Mouse (Mus musculus) cerebellum, postnatal 36 days (tissue): ENCODE measurements at regions not wholly inside any gene's neighbourhood (a gene's known extent, or its start where the extent isn't known, plus 50 kb on each side); places are given as distances from the start of the nearest gene placed in this dataset.
A peak's percentile ranks its signal among the peaks of the same experiment; 100 is the strongest.
"Not testable (repeated sequence)": the region's sequence is repeated elsewhere in the genome, so short reads cannot be mapped to it uniquely, and the experiment has no call there.

ENCODE experiments used
- DNase-seq, 2 experiments: peaks; one replicate each; pipeline ENCODE4 v3.0.0; 2021 to 2022; ENCODE audit warnings: mixed read lengths in 2 of 2

DNA sequence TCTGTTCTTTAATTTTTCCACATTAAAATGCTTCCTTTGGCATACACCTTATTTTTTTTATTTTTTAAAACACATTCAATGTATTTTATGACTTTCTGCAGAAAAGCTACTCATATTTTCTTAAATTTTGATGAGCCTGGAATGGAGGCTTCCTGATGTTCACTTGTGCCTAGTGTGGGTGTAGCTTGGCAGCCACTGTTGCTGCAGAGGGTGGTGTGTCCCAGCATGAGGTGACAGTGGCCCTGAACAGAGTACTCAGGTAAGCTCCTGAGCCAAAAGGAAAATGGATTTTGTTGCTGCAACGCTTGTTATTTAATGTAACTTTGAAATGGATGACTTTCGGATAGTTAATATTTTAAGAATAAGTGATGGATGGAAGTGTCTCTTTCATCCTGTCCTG lies 170.6 kb downstream of the Eipr1 start:
- DNase-seq = no peak

DNA sequence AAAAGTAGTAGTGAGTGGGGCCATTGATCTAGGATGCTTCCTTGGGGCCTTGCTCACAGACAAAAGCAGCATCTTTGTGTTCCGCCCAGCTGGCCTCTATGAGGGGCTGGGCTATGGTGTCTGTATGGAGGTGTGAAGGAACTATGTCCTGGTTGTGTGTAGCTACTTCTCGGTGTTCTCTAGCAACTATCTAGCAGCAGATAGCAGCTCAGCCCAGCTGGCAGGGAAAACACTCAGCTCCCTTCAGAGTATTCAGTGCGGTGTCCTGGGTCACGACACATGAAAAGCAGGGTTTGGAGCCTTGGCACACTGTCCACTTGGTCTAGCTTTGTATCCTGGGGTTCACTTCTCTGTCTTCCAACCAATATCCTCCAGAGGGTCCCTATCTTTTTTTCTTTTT lies 173.6 kb downstream of the Eipr1 start:
- DNase-seq = no peak

DNA sequence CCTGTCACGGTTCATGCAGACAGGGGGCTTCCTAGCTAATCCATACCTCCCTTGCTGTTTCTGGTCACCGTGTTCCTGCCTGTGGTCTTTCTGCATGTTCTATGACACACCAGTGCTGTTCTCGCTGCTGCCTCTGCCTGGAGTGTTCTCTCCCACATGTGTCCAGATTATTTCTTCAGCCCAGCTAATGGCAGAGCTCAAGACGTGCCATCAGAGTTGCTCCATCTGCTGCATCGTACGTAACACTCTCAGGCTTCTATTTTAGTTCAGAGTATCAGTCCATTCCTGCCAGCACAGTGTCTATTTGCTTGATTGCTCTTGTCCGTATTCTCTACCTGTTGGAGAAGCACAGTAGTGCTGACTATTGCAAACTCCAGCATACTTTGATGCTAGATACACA lies 188.3 kb downstream of the Eipr1 start:
- no peak for DNase-seq

DNA sequence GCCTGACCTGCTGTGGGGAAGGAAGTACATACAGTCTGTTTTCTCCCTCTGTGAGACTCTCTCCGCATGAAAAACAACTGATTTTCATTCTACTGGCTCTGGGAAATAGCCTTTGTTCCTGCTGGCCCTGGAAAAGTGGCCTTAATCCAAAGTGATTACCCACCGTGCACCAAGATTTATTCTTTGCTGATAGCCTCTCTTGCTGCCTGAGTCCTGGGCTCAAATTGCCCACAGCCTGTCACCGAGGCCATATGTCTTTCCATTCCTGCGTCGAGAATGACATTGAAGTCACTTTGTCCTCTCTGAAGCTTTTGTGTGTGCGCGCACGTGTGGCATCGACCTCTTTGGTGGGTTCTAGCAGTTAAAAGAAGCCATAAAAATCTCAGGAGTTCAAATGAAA lies 197.3 kb downstream of the Eipr1 start:
- DNase-seq = no peak

DNA sequence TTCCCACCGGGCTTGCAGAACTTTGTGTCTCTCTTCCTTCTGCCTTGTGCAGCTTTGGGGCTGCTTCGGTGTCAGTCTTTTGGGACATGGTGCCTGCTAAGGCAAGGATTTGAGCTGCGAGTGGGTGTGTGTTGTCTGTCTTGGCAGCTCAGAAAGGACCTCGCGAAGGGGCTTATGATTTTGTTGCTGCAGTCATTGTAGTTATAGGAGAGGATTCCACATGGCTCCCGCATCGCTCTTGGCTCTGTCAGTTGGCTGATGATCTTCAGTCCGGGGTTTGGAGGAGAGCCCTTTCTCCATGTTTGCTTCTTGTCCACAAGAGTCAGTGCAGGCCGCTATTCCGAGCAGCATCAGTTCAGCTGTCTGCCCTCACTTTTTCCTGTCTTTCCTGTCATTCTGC lies 197.7 kb downstream of the Eipr1 start:
- peak in 1 of 2 experiments; percentile 18 for DNase-seq

DNA sequence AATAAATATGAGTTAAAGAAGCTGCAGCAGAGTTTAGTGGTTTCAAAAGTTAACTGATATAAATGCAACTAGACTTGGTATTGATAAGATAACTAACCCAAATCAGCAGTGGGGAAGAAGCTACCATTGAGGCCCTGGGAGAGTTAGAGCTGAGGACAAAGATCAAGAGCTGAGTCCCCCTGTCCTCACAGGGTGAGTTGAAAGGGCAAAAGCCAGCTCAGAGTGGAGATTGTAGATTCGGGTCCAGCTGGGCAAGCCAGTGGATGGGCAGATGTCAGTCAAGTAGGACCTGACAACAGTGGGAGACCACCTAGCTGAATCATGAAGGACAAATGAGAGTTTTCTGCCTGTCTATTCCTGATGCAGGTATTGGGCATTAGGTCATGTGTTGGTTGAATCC lies 205.6 kb downstream of the Eipr1 start:
- DNase-seq = no peak

DNA sequence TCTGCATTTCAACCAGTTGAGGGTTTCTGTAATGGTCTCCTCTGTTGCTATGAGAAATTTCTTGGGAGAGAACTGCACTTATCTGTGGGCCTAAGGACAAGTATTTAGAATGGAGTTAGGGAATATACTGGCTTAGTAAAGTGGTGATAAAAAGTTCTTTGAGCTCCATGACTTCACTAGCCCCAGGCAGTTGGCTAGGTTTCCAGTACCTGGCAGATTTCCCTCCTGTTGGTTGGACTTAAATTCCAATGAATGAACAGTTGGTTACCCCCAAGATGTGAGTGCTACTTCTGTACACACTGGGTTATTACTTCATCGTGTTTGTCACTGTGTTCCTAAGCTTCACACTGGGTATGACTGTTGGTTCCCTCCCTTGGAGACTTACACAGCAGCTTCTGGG lies 207.1 kb downstream of the Eipr1 start:
- DNase-seq = no peak

DNA sequence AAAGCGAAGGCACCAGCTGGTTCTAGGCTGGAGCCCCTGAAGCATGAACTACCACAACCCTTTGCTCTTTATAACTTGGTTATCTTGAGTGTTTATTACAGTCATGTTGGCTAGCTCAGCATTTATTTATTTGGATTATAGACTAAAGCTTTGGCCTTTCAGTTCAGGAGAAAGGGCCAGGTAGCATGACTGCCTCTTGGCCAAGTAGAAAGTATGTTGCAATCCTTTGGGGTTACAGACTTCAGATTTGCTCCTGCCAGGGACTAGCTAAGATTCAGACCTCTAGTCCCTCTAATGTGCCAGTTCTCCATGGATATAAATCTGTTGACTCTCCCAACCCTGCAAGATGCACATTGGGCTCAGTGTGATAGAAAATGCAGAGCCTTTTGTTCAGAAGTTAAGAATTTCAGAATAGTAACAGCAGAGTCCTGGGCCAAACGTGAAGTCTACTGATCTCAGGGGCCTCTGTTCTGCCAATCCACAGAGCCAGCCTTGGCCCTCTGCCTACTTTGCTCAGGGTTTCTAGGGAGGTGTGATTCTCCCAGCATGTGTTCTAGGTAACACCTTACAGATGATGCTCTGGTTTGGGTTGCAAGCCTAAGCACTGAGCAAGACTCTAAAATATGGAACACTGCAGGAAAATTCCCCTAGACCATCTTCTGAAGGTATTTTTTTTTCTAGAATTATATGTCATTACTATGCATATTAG lies 218.2 kb downstream of the Eipr1 start:
- DNase-seq = peak in 1 of 2 experiments; percentile 26

DNA sequence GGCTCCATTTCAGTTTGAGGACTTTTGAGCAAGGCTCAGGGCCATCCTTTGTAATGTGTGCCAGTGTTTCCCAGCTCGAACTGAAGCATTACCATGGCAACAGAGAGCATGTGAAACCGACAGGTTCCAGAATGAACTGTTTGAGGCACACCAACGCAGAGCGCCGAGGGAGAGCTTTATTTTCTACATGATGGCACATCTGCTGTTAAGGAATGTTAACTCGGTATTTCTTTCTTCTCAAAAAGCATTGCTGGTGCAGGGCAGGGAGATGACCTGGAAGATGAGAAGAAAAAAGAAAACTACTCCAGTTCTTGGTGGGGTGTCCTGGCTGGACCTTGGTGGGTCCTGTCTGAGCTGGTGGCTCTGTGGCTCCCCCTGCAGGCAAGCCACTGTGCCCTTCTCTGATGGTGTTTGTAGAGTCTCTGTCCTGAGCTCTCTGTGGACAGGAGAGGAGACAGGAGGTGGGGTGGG lies 223.0 kb downstream of the Eipr1 start:
- peak in 1 of 2 experiments; percentile 9 for DNase-seq

DNA sequence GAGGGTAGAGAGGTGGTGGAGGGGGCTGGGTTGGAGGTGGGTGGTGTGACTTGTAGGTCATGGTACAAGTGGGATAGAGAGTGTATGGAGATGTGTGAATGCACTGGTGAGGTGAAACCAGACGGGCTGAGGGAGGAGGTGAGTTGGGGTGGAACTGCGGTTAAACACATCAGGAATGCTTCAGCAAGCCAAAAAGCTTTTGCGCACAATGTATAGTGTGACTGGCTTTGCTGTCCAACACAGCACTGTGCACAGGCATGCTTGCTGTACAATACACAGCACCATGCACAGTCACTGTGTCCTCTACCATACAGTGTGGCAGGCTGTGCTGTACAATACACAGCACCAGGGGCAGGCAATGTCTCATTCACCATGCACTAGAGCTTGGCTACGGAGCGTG lies 223.6 kb downstream of the Eipr1 start:
- no peak for DNase-seq

DNA sequence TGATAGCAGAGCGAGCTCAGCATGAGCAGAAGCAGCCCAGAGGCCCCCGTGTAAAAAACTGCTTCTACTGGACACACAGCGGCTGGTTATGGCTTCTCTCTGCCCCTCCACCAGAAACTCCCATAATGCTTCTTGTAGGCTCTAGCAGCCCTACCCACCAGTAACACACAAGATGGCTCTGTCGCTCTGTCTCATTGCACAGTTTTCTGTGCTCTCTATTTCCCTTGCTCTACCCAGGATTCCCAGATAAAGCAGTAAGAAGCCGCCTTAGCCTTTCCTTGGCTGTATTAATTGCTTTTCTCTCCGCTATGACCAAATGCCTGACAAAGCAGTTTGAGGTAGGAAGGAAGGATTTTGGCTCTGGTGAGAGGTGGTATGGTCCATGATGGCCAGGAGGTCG lies 228.1 kb downstream of the Eipr1 start:
- DNase-seq = no peak

DNA sequence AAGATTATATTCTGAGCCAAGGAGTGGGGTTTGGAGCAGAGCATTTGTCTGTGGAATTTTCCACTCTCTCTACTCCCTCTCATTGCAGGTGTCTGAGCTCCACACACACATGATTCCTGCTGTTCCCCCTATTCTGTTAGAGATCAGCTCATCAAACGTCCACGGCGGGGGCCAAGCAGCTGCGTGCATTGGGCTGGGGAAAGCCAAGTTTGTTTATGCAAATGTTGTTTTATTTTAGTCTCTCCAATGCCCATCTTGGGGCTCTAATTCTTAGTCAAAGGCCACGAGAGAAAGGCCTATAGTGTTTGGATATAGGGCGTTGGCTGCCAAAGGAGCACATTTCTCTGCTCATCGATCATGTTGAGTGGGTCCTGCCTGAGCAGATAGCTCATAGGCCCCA lies 234.6 kb downstream of the Eipr1 start:
- DNase-seq = no peak

DNA sequence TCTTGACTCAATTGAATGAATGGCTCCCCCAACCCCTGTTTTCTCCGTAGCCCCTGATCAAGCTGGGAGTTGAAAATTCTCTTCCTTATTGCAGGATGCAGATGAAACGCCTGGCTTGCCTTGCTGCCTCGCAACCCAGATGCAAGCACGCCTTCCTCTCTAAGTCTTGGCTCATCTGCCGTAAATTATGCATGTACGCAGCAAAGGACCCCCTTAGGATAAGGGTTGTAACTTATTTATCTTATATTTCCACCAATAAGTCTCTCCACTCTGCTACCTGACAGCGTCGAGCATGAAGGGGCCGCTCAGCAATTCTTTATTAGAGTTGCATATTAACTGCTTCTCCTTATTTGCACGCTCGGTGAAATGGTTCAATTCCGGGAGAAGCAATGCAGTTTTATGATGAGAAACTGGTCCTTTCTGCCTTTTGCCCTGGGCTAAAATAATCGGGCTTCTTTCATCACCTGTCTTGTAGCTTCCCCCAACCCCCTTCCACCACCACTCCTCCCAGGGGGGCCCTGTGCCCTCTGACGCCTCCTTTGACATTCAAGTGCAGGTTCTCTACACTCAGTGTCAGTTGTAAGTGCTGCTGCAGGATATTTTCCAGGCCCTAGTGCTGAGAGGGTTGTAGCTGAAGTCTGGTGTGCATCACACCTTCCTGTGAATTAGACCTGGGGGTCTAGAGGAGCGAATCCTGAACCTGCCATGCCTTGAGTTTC lies 246.0 kb downstream of the Eipr1 start:
- DNase-seq = no peak

DNA sequence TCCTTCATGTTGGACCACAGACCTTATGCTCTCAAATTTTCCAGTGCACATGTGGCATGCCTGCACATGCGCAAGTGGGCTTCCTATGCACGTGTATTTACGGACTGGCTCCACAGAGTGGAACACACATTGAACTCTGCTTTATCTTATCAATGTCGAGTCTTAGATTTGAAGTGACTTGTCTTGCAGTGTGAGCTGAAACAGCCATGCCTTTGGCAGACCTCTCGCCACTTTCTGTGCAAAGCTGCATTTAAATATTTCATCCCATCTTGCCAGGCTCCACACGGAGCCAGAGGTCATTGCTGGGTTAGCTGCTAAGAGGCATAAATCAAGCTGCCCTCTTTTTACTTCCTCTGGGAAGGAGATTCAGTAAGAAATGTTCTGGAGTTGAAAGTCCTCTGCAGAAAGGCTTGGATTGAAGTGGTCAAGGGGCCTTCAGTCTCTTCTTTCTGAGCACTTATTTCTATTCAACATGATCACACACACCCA lies 248.4 kb downstream of the Eipr1 start:
- no peak for DNase-seq

DNA sequence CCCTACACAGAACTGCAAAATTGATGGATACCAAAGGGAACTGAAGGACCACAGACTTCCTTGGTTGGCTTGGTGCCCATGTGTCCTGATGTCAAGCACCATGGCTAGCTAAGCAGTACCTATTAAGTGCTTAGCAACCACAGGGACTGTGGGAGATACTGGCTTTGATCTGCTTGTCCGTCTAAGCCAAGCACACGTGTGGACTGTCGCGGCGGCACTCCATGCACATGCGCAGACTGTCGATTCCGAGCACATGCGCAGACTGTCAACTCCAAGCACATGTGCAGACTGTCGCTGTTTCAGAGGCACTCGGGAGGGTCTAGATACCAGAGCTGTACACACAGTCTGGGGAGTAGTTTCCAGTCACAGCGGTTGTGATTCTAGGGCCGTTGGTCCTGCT lies 252.9 kb downstream of the Eipr1 start:
- peak; percentile 6 to 18 for DNase-seq

DNA sequence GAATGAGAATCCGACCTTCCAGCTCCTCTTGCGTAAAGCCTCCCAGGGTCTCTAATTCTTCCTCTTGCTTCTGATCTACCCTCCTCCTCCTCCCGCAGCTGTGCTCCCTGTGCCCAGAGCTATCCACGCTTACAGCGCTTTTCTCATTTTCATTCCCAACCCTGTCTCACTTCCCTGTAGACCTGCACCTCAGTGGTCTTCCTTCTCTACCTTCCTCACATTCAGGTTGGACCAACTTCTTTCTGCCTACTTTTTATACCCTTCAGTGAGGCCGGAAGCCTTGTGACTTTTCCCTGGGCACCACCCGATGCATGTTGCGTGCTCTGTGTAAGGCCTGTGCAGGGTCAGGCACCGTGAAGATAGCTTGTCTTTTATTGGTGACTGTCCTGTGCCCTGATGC lies 263.0 kb downstream of the Eipr1 start:
- no peak for DNase-seq

DNA sequence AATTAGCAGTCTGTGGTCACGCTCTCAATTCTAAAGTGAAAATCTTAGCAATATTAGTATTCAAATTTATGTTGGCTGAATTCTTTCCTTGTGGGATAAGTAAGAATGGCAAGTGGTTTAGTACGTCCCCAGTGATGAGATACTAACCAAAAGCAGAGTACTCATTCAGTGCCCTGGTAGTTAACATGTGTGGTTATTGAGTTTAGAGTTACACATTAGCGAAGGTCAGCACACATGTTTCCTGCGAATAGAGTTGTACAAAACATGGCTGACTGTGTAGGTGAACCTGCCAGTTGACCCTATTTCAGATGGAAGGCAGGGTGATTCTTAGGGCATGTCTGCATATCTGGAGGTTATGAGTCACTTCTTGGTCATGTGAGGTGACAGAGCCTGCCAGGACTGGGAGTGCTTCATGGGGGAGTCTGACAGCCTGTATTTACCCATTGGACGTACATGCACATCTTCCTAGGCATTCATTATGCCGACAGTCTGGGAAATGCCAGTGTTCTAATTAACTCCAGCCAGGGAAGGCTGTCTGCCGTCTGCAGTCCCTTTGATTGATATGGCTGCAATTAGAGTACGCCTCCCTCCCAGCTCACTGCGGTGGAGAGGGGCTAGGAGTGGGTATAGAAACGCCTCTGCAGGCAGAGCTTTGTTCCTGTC lies 263.7 kb downstream of the Eipr1 start:
- no peak for DNase-seq

DNA sequence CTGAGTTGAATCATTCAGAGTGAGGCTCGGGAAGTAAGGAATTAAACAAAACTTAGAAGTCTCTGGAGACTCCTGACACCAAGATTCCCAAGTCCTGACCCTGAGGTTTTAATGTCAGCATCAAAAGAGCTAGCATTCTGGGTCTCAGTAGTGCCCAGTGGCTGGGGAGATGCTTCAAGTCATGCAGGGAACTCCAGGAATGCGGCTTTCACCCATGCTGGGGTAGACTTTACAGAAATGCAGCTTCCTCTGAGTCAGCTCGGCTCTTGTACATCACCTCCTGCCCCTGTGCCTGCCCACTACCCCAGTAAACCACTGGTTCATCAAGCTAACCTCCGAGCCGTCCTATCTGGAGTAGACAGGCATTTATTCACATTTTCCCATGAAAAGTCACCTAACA lies 269.5 kb downstream of the Eipr1 start:
- DNase-seq = no peak

DNA sequence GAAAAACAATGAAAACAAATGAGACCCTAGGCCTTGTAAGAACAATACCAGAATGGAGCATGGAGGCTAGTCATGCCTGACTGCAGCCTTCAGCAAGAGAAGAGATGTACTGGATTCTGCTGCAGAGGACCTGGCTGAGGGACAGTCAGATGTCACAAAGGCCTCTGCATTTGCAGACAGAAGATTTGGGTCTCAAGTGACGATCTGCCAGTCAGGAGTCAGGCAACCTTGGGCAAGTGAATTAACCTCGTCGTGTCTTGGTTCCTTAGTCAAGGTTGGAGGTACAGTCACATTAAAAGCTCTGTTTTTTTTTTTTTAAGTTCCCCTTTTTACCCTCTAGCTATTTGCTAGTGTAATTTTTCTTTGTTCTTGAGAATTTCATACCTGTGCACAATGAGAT lies 276.6 kb downstream of the Eipr1 start:
- DNase-seq = no peak

DNA sequence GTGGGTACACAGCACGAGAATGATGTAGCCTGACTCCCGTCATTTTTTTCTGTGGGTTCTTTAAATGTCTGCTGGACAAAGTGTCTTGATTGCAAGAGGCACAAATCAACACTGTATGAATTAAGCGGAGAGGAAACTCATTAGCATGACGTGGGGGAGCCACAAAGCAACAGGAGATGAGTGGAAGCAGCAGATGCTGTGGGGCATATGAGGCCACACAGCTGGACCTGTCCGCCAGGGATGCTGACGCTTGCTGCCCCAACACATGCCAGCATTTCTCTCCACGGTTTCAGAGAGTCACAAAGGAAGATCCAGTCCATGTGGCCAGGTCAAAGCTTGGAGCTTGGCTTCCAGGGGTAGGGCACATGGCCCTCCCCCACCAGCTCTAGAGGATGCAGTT lies 277.9 kb downstream of the Eipr1 start:
- DNase-seq = no peak

DNA sequence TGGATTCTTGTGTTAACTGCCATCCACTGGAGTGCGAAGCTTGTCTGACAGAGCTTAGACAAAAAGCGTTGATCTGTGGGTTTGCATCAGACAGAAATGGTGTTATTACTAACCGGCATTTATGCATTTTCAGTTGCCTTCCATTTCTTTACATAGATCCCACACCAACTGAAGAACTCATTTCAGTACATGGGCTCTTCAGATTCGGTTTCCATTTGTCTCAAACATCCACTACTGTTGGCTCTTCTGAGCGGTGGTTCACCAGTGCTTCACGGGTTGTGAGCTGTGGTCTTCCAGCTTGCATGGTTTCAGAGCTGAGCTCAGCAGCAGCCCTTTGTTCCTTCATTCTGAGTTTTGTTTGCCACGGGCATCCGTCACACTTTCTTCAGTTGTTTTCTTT lies 294.4 kb downstream of the Eipr1 start:
- DNase-seq = no peak

DNA sequence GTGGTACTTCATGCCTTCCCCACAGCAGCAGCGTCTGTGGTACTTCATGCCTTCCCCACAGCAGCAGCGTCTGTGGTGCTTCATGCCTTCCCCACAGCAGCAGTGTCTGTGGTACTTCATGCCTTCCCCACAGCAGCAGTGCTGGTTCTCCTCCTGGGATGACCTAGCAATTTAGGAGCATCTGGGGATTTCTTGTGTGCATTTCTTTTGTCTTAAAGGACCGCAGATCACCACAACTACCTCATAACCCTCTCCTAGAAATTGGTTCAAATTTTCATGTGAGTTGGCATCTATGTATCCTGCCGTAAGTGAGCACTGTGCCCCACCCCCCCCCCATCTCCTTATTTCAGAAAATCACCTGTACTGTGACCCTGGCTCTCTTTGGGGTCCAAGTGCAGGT lies 297.0 kb downstream of the Eipr1 start:
- DNase-seq = not testable (repeated sequence)

DNA sequence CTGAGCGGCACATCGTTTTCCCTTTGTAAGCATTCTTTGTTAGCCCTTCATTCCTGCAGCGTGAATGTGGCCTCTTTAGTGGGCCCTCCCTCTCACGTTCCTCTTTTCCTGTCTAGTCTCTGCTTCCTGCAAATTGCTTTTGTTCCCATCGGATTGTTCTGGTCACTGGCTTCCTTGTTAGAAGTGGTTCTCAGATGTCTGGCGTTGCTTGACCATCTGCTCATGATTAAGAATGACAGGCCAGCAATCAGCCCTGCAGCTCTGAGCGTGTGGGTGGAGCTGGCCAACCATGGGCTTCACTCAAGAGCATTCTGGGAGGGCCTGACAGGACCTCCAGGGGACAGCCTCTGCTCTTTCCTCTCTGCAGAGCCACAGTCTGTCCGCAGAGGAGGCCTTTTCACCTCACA lies 297.5 kb downstream of the Eipr1 start:
- DNase-seq = peak; percentile 25 to 36

DNA sequence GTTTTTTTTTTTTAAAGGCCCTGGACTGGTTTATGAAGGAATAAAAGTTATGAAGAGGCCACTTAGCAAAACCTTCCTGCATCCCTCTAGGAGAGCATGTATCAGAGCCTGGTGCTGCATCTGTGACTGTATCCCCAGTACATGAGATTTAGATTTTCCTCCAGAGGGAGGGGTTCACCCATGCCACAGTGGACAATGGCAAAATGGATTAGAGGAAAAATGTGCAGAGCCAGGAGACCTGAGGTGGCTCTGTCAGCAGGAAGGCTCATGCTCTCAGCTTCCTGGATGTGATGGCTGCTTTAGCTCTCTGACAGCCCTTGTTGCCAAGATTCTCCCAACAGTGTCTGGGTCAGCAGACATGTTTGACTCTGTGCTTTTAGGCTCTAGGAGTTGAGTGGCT lies 298.2 kb downstream of the Eipr1 start:
- DNase-seq = no peak
